Mouse (Mus musculus) mature B cell (primary cell): ENCODE measurements around the gene Aco2.
"Not testable (repeated sequence)": the region's sequence is repeated elsewhere in the genome, so short reads cannot be mapped to it uniquely, and the experiment has no call there.

Experiments used
- in situ Hi-C: fragments of 300-500 bp; cut with MboI; formaldehyde crosslinking; loops from 2 replicates; pipeline ENCODE4 v1.14.3; 2019

The Aco2 gene

GRCm38 (mm10) chr15:81879531-81880401 lies 7.7 kb downstream of the Aco2 start:
- in situ Hi-C loops: no loop called here

GRCm38 (mm10) chr15:81882348-81882747 lies 10.2 kb downstream of the Aco2 start:
- in situ Hi-C loops: no loop called here

- in situ Hi-C loops: no loop called here
These were observed 13.4 kb downstream of the Aco2 start for GRCm38 (mm10) chr15:81885418-81885934.

DNA sequence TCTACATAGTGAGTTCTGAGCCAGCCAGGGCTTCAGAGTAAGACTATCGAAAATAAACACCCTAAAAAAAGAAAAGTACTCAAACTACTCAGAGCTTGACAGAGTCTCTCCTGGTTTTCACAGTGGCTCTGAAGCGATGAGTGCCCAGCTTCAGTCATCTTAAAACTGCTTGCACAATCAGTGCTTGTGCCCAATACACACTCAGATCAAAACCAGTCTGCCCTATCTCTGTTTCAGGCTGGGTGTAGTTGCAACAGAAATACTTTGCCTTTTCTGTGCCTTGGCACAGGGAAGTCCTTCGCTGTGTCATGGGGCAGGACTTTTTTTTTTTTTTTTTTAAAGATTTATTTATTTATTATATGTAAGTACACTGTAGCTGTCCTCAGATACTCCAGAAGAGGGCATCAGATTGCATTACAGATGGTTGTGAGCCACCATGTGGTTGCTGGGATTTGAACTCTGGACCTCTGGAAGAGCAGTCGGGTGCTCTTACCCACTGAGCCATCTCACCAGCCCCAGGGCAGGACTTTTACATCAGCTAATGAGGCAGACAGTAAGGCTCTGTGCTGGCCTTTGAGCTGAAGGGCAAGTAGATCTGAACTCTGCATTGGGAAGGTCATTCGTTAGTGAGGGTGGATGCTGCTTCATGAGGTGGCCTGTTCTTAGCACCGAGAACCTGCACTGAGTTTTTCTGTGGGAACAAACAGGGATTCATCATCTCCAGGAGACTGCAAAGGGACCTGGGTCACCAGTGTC lies 14.9 kb downstream of the Aco2 start:
- in situ Hi-C loops: no loop called here

GRCm38 (mm10) chr15:81889175-81889574 lies 17.1 kb downstream of the Aco2 start:
- in situ Hi-C loops: no loop called here

DNA sequence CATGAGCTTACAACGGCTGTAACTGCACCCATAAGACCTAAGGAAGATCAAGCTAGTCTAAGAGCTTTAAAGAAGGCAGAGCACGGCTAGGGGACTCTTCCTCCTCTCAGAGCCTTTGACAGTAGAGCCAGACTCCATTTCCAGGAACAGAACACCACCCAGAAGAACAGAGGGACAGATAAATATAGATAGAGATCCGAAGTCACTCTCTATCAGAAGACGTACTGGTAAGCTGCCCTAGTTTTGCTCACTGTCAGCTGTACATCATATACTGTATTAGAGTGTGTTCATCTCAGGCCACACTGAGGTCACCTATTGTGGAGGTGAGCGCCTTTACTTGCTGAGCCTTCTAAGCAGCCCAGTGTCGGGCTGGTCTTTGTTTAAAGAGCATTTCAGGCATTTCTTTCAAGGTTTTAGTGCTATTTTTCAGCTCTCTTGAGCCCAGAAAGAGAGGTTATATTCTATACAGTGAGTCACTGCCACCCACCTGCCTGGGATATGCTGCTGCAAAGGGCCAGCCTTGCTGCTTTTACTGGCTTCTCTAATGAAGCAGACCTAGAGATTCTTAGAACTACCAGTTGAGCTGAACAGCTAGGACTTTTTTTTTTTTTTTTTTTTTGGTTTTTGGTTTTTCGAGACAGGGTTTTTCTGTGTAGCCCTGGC lies 19.2 kb downstream of the Aco2 start:
- in situ Hi-C loops: no loop called here

DNA sequence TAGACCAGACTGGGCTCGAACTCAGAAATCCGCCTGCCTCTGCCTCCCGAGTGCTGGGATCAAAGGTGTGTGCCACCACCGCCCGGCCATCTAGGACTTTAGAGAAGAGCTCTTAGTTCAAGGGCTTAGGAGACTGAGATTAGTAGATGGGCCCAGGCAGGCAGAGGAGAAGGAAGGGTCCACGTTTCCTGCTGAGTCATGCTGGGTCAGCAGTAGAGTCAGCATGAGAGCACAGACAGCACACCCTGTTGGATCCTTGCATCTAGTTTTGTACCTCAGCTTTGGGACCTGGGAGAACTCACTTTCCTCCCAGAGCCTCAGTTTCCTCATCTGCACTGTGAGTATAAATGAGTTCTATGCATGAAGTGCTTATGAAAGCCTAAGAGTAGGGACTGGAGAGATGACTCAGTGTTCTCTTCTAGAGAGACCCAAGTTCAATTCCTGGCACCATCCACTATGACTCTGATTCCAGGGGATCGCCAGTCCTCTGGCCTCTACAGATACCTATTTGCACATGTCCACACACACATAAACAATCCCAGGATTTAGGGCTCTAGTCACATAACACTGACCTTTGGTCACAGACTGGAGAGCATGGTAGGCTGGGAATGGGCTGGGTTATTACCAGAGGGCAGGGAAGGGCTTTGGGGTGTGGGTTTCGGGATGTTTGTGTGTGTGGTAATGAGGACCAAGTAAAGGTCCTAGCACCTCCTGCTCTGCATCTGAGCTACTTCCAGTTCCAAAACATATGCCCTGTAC lies 19.9 kb downstream of the Aco2 start:
- in situ Hi-C loops: no loop called here

DNA sequence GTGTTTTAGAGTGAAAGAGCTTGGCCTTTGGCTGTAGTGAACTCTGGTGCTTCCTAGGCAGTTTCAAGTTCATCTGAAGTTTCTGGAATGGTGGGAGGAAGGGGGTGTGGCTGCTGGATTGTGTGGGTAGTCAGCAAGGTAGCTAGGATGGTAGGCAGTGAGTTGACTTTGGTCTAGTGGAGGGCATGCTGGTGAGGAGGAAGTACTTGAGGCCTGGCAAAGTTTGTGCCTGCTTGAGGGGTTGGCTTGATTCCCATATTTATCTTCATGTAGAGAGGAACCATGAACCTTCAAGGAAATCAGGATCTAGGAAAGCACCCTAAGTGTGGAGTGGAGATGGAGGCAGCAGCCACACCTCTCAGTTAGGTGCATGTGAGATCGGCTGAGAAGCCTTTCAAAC lies 21.9 kb downstream of the Aco2 start:
- in situ Hi-C loops: no loop called here

DNA sequence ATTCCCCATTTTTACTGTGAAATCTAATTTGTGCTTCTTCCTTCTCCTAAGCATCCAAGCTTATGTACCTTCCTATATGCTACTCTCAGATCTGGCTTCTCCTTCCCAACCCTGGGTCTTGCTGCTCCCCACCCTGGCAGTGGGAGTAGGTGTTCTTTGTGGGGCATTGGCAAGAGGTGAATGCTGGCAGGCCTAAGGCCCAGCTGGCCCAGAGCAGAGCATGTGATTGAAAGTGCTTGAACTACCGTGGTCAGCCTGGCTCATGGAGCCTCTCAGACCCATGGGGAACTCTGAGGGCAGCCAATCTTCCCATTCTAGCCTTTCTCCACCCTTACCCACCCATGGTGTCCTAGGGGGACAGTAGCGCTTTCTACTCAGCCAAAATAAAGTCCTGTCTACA lies 24.3 kb downstream of the Aco2 start:
- in situ Hi-C loops: no loop called here

DNA sequence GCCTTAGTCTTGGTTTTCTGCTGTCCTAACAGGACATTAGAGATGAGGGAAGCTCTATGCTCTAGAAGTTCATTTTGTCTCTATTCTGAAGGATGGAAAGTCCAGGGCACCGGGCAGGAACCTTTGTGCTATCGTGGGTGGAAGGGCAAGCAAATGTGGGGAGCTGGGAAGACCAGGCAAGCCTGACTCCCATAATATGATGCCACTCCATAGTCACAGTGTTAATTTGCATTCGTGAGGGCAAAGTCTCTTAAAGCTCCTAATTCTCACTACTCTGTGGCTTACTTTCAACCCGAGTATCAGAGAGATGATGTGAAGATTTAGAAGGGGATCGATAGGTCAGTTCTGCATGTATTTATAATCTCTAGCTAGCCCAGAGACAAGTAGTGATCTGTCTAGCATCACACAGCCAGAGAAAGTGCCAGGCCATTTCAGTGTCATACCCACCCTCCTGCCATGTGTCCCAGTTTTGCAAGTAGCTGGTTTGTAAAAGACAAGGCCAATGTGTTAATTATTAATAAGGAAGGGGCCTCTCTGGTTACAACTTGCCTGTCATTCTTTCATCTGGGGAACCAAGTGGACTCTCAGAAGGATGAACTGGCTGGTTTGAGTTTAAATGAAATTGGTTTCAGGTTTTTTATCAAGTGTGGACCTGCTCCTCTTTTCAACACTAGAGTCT lies 25.6 kb downstream of the Aco2 start:
- in situ Hi-C loops: no loop called here

DNA sequence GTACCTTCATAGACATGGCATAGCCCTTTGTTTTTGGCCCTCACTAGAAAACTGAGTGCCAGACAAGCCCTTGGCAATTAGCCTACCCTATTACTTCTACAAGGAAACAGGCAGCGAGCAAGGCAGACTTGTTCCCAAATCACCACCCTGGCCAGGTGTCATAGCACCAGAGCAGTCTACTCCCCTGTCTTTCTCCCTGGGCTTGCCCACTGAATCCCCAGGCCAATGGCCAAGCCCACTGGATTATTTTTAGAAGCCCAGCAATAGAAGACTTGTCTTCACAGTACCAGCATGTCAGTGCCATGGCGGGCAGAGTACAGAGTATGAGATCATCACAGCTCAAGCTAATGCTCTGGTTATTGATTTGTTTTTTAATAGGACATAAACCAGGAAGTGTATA lies 26.6 kb downstream of the Aco2 start:
- in situ Hi-C loops: no loop called here

DNA sequence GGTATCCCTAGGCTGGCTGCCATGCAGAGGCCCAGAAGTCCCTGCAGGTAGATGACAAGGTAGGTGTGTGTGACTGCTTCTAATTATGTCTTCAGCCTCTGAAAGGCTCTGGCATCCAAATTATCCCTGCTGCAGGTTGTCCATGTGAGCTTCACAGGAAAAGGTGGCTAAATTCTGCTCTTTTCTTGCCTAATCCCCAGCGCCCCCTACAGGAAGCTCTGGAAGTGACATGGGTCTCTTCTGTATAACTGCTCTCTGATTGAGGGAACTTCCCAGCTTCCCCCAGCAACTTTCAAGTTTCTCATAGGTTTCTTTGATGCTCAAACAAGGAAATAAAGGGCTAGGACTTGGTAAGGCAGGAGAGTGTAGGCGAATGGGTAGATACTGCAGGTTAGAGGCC lies 32.8 kb downstream of the Aco2 start:
- in situ Hi-C loops: no loop called here

- in situ Hi-C loops: no loop called here
These were observed 35.8 kb downstream of the Aco2 start for GRCm38 (mm10) chr15:81907953-81908352.

GRCm38 (mm10) chr15:81908767-81909166 lies 36.7 kb downstream of the Aco2 start:
- in situ Hi-C loops: not testable (repeated sequence)

- in situ Hi-C loops: no loop called here
These were observed 40.4 kb downstream of the Aco2 start for GRCm38 (mm10) chr15:81912498-81912897.

DNA sequence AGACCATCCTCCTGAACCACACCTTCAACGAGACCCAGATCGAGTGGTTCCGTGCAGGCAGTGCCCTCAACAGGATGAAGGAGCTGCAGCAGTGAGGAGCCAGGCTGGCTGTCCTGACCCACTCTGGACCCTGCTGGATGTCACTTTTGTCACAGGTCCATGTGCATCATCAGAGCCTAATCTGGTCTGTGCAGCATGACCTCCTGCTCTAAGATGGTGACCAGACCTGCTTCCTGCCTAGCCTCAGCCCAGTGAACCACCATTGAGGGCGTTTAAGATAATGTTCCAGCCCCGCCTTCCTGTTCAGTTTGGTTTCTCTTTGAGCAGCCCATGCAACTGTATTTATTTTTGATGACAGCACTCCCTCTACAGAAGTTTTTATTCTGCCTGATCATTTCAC lies 42.6 kb downstream of the Aco2 start:
- in situ Hi-C loops: loop anchor here (5.0 kb wide), 1 partner anchor 82 kb away; no protein-coding TSS in a partner anchor

DNA sequence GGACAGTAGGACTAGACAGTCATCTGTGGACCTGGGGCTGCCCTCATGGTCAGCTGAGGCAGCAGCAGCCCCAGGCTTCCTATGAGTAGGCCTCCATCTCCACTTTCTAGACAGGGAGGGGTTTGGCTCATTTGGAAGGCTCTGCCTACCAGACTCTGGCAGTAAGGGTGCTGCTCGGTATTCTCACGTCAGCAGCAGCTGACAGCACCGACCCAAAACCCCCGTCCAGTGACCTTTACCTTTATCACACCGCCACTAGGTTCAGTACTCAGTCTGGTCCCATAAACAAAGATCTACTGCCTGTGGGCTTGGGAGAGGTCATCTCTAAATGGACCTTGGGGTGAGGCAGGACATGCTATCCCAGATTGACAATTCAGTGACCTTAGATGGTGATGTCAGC lies 43.6 kb downstream of the Aco2 start:
- in situ Hi-C loops: loop anchor here (5.0 kb wide), 1 partner anchor 83 kb away; no protein-coding TSS in a partner anchor

GRCm38 (mm10) chr15:81917201-81917600 lies 45.1 kb downstream of the Aco2 start:
- in situ Hi-C loops: loop anchor here (5.0 kb wide), 1 partner anchor 85 kb away; no protein-coding TSS in a partner anchor

DNA sequence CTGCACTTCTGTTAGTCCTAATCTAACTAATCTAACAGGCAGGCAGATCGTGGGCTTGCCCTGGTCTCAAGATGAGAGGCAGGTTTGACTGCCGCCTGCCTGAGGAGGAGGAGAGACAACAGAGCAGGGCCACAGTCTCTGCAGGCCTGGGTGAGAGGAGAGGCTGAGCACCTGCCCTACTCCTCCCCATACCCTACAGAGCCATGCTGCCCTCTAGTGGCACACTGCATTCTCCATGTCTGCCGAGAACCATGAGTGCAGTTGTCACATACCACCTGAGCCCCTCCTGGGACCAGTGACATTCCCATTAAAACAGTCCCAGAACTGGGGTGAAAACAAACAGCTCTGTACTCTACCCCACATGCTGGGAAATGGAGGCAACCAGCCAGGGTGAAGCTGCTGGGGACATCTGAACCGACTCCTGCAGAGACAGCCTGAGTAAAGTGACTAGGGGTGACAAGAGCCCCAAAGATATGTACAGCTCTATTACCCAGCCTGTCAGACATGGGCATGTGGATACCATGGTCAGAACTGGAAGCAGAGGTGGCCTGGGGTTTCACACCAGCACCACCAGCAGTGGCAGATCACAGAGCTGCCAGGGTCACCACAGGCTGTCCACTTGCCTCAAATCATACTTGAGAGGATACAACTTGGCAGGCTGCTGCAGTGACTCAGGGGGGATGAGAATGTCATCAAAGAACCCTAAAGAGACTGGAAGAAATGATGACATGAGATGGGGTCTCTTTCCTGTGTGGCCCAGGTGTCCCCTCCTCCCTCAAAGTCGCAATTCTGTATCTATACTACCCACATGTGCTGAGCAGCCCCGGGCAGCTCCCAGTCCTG lies 45.7 kb downstream of the Aco2 start:
- in situ Hi-C loops: loop anchor here (5.0 kb wide), 1 partner anchor 86 kb away; no protein-coding TSS in a partner anchor

GRCm38 (mm10) chr15:81919062-81919461 lies 47.0 kb downstream of the Aco2 start:
- in situ Hi-C loops: loop anchor here (5.0 kb wide), 1 partner anchor 87 kb away; no protein-coding TSS in a partner anchor
